Mouse (Mus musculus) gastrocnemius, adult 8-10 months (tissue): ENCODE results near the gene Thra. TPM values are rescaled to one million over a fixed set of nuclear protein-coding genes. Genes with fewer than 3 reads are reported as not detected.

ENCODE experiments used
- DNase-seq, 2 experiments: peaks; one replicate each; pipeline ENCODE4 v3.0.0; 2022; ENCODE audit warnings: low spot score in 2 of 2
- total RNA-seq, 4 experiments: library from RNA; stranded (reverse); gene quantifications; 2 replicates each; pipeline ENCODE4 v1.2.4; 2022

Thra gene
- total RNA-seq, 4 experiments from 2014 or later: 67.5 to 81.5 (median 76.2) TPM

DNA sequence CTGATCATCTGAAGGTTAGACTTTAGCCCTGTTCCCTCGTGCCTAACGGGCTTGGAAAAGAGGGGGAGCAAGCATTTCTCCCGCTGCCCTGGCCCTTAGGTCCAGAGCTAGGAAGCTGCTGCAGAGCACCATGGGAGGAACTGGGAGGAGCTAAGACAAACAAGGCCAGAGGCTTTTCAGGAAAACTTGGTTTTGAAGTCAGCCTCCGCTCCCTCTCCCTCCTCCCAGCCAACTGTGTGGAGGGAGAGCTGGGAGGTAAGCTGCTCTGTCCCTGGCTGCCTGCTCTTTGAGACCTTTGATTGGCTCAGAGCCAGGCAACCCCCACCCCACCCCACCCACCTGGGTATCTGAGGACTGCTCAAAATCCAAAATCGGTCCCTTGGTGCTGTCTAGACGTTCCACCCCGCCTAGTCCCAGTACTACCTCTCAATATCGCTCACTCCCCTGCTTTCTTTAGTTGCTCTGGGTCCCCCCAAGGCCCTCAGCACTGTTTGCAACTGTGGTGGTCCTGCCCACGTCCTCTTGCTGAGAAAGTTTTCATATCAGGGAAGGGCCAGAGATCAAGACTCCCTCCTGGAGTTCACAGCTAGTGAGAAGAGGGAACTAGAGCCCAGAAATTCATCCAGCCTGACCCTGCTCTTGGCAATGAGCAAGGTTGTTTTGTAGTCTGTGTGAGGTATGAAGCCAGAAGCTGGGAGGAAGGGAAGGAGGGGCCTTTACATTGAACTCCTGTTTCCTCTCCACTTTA, 36.6 kb downstream of the Thra start:
- DNase-seq: peak in 1 of 2 experiments; percentile 46

DNA sequence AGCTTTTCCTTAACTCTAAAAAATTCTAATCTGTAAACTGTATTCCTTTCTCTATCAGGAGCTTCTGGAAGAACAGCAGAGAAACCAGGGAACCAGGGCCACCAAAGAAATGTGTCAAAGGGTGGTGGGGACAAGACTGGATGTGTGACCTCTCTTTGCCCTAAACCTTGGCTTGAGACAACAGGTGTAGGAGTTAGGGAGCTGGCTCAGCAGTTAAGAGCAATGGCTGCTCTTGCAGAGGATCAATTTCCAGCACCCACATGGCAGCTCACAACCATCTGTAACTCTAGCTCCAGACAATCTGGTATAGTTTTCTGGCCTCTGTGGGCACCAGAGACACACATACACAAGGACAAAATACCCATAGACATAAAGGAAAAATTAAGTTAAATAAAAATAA, 37.5 kb downstream of the Thra start:
- DNase-seq: no peak

DNA sequence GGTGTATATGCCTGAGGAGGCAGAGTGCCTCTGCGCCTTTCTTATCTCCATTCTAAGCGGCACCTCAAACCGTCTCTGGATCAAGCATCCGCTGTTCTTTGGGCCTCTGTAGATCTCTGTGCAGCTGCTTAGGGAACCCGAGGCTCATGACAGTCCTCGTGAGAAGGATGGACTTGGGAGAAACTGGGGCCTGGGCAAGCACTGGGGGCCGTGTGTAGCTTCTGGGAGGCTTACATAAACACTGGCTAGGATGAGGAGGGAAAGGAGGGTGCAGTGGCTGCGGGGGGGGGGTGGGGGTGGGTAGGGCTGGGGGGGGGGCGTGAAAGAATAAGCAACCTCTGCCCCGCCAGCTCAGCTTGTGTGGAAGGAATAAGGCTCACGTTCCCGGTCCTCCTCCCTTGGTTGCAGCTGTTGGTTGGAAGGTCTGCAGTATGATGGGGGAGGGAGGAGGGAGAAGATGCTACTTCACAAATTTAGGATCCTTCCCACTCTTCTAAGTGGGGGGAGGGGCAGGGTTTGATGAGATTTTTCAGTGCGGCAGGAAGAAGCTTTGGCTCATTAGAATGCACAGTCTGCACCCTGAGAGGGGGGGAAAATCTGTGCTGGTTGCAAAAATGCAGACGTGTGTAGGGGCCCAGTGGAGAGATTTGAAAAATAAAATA, 41.5 kb downstream of the Thra start:
- DNase-seq: peak; percentile 64 to 75

DNA sequence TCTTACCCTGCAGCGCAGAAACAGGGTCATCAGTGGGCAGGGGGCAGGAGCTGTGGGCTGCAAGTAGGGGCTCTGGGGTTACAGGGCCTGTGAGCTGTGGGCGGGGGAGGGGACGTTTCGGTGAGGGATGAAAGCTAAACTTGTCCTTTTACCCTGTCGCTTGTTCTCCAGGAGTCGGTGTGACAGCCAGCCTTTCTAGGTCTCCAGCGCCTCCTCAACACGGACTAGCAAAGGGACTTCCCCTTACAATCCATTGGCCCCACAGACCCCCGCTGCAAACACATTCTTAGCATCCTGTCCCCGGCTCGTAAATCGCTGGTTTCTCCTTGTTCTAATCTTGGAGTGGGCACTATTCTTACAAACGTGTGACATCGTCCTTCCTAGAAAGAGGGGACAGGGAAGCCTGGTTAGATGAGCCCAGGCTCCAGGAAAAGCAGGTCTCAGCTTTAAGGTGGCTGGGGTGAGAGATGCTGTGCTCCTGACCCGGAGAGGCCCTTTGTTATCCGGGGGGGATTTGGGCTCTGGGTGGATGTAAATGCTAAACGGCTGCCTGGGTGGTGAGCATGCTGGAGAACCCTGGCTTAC, 42.3 kb downstream of the Thra start:
- DNase-seq: no peak

DNA sequence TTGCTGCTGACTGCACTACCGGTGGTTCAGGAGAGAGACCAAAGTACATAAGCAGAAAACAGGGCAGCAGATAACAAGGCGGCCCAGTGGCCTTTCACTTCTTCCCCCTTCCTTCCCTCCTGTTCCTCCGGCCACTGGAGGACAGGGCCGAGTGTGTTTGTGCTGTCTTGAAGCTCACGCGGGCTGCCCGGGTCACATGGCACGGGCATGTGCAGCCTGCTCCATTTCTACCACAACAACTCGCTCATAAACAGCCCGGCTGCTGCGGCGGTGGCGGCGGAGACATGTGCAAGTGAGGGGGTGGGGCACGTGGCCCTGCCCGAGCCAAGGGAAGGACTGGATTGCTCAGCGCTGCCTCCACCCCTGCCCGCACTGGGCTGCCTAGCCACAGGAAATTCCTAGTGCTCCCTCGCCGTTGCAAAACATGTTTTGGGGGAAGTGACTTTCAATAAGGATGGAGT, 42.8 kb downstream of the Thra start:
- DNase-seq: peak; percentile 98 to 99

DNA sequence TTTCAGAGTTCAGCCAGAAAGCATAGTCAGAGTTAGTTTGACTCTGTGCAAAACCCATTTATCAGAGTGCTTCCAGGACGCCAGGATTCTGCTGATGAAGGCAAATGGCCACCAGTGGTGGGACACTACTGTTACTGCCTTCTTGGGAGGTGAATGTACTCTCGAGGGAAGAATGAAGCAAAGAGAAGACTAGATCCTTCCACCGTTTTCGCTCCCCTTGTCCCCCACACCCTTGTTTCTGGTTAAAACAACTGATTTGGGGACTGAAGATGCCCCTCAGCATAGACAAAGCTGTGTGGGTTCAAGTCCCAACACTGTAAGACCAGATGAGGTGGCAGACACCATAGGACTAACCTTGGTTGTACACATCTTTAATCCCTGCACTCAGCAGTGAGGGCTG, 43.7 kb downstream of the Thra start:
- DNase-seq: no peak

DNA sequence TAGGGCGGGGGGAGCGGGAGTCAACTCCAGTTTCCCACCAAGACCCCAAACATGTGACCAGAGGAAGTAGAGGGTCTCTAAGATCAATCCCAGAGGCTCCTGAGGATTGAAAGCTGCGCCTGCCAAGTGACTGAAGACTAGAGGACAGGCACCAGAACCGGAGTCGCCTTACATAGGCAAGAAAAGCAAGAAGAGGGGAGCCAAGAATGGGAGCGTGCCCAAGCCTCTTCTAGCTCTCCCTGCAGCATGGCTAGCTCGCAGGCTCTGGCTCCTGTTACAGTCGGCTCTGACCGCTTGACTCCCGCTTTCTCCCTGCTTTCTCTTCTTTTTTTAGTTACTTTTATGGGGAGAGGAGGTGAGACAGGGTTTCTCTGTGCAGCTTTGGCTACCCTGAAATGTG, 44.8 kb downstream of the Thra start:
- peak; percentile 71 to 83 for DNase-seq

DNA sequence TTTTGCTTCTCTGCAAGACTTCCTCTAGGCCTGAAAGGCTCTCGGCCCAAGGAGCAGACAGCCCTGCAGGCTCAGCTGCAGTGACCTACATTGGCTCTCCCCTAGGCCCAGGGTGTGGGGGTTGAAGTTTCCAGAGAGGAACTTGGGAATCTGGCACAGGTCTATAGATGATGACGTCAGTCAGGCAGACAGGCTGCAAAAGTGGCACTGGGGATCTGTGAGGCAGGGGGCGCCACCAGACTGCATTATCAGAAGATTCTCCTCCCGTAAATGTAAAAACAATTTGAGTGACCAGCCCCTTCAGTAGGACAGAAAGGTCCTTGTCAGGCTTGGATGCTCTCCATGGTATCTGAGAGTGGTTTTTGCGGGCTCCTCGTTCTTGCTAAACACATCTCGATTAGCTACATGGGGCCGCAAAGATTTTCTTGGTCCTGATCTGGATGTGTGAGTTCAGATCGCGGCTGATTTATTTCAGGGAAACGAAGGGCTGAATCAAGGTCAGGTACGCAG, 45.4 kb downstream of the Thra start:
- DNase-seq: peak; percentile 86

DNA sequence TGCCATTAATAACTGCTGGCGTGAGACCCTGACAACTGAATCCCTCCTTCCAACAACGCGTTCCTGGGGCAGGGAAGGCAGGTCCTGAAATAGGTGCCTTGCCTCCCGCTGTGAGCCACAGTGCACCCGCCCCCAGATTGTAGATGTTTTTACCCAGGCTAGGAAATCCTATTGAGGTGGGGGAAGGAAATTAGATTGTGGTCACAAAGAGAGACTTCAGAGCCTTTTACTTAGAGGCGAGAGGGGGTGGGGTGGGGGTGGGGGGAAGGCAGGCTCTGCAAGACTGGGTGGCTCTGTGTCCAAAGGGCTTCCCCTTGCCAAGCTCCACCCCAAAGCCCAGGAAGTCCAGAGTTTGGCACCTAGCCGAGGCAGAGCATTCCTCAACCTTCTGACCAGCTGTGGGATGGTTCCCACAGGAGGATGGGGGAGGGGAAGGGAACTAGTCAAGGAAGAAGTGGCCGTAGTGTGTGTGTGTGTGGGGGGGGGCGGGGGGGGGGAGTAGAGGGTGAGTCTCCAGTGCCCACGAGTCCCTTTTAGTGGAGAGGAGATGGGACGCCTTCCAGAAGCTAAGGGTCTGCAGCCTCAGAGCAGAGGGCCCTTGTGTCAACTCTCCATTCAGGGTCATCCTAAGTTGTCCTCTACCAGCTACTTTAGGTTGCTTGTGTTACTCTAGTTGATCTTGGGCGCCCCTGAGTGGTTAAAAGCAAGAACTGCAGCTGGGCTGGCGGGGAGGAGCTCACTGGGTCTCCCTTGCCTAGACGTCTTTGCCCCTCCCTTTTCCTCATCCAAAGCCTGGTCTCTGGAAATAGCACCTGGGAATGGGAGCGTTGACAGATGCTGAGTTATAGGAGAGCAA, 46.1 kb downstream of the Thra start:
- peak; percentile 99 to 100 for DNase-seq

DNA sequence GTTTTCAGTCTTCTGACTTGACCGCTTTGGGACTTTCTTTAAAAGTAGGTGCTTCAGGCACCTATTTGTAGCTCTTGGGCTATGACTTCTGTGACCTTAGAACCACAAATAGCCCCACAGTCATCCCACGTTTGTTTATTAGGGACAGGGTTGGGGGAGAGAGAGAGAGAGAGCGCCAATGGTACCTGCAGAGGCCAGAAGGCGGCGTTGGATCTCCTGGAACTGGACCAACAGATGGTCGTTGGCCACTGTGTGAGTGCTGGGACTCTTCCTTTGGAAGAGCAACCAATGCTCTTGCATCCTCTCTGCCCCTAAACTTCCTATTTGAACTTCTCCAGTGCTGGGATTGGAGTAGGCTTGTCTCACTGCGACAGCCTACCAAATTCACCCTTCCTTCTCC, 46.8 kb downstream of the Thra start:
- DNase-seq: peak in 1 of 2 experiments; percentile 59

DNA sequence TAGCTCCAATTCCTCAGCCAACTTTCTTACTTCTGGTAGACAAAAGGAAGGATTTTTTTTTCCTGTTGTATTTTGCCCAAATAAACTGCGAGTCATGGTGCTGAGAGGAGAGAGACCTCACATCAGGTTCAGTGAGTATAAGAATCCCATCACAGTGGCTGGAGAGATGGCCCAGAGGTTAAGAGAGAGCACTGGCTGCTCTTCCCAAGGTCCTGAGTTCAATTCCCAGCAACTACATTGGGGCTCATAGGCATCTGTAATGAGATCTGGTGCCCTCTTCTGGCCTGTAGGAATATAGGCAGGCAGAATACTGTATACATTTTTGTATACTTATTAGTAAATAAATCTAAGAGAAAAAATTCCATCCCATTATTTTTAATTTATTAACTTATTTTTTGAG, 47.3 kb downstream of the Thra start:
- DNase-seq: no peak

DNA sequence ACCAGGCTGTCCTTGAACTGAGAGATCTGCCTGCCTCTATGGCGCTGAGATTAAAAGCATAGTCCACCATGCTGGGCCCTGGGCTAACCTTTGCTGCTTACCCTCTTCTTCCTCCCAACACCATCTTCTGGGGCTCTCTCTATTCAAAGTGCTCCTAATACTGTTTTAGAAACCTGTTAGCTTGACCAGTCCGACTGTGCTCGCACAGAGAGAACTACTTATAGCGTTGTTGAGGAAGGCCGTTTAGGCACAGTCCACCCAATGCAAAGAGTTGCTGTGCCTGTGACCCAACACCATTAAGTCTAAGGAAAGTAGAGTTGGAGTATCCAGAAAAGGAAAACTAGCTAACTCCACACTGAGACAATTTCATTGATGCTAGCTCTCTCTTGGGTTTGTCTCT, 47.7 kb downstream of the Thra start:
- no peak for DNase-seq

DNA sequence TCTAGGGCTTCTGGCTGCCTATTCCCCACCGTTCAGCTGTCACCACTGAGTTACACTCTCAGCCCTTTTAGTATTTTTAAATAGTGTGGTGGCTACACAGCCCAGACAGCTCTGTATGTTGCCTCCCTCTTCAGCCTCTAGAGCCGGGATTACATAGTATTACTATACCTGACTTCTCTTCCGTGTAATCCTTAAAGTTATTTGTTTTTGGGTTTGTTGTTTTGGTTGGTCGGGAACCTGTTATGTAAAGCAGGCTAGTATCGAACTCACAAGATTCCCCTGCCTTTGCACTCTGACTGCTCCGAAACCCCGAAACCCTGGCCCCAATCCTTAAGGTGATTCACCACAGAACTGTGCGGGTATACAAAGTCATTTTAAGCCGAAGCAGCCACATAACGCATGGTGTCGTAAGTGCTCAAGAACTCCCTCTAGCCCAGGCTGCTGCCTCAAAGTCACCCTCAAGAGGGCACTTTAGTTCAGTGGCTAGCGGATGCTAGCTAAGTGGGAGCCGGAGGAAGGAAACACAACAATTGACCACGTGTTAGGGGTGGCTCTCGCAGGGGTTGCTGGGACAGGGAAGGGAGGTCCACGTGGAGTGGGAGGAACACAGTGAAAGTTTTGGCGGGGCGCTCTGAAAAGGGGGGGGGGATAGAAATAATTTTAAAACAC, 48.2 kb downstream of the Thra start:
- peak; percentile 76 to 83 for DNase-seq

DNA sequence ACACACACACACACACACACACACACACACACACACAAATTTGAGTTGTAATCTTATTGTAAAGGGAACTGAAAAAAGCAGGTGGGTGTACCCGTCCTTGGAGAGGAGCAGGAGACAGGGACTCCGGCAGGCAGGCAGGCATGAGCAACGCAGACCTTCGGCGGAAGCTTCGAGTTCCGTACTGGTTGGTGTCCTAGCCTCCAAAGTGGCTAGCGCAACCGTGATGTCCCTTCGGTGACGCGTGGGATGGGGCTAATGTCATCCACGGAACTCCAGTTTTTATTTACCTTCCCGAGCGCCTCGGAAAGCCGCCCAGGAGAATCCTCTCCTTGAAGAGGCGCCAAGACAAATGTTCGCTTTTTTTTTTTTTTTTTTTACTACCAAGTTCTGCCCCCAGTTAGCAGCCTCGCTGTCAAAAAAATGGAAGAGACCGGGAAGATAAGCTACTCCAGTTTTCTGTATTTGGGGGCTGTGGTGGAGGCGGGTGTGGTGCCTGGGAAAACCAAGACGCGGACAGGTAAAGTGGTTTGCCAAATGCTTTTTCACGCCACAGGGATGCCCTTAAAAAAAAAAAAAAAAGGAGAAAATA, 48.9 kb downstream of the Thra start:
- no peak for DNase-seq

DNA sequence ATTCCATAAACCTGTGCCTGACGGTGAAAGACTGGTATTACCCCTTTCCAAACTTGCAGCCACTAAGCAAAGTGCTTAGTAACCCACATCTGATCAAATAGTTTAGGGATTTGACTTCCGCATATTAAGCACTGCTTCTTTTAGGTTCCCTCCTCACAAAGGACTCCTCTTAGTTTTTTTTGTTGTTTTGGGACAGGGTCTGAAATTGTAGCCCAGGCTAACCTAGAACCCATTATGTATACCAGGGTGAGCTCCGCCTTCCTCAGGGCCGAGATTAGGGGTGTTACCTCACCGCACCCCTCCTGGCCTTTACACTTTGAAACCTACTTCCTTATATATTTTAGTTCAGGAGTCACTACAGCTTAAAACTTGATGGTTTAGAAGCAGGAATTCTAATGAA, 49.4 kb downstream of the Thra start:
- DNase-seq: no peak

DNA sequence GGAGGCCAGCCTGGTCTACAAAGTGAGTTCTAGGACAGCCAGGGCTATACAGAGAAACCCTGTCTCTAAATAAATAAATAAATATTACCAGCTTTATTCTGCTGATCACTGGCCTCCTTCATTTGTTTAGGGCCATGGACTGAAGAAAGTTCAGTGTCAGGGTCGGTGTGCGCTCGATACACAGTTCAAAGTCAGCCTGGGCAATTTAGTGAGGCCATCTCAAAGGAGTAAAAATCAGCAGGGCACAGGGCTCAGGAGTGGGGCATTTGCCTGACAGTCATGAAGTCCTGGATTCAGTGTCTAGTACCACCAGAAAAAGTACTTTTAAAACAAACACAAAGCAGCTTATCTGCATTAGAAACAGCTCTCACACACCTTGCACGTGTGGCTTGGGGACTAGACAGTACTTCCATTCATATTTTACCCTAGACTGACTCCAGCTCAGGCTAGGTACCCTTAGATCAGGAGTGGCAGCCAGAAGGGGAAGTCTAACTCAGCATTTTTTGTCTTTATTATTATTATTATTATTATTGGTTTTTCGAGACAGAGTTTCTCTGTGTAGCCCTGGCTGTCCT, 50.3 kb downstream of the Thra start:
- DNase-seq: no peak

DNA sequence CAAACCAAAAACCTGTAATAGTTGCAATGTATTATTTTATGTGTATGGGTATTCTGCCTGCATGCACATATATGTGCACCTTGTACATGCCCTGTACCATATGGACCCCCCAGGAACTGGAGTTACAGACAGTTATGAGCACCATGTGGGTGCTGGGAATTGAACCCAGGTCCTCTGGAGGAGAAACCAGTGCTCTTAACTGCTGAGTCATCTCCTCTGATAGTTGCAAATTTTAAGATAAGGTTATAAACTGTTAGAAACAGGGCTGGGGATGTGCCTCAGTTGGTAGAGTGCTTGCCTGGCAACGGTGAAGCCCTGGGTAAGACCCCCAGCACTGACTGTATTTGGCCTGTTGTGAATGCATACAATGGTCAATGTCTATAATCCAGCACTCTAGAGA, 51.0 kb downstream of the Thra start:
- DNase-seq: no peak

DNA sequence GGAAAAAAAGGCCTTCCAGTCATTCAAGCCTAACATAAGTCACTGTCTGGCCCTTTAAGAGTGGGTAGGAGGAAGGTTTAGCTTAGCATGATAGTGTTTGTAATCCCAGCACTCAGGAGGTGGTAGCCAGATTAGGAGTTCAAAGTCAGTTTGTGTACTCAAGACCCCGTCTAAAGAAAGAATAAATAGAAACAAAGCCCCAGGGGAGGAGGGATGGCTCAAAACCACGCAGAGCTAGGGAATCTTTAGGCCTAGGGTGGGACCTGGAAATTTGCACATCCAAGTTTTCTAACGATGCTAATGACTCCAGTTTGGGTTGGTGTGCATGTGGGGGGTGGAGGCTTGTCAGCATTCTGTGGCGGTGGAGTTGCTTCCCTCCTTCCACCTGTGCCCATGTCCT, 51.6 kb downstream of the Thra start:
- DNase-seq: no peak

DNA sequence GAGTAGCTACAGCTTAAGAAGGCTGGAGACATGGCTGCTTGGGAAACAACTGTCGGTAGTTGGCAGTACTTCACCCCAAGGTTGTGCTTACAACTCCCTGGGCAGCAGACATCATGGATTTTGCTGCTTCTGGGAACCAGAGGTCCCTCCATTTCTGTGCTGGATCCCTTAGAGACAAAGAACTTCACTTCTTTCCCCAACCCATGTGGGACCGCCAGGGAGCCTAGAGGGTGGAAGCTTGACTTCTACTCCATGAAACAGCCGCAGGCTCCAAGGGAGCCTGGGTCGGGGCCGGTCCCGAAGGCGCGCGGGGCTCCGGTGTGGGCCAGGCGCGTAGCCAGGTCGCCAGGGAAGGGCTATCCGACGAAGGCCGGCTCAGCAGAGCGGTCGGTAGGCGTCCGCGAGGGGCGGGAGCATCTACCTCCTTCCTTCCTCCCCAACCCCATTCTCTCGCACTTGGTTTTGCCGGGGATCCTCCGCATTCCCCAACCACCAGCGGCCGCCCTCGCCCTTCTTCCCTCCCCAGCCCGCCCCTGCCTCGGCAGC, 54.1 kb downstream of the Thra start:
- peak; percentile 37 to 71 for DNase-seq
